Mouse (Mus musculus) midbrain, embryonic 10.5 days (tissue): ENCODE measurements around the gene Rbfox2. TPM values are rescaled to one million over a fixed set of nuclear protein-coding genes. Genes with fewer than 3 reads are reported as not detected.

ENCODE experiments used
- DNase-seq: peaks from one replicate; pipeline ENCODE4 v3.0.0-alpha.2; 2017; ENCODE audit warnings: low spot score
- H3K27ac ChIP-seq: fragments of 300-500 bp; sonication (generic); replicated peaks from 2 replicates; pipeline ENCODE4 v1.5.1; 2016; ENCODE audit warnings: mild to moderate bottlenecking
- H3K27me3 ChIP-seq: fragments of 300-500 bp; sonication (generic); 2 replicates; pipeline ENCODE4 v1.6.1; 2016; ENCODE audit warnings: low read depth, mild to moderate bottlenecking; ENCODE audit not compliant: poor library complexity, severe bottlenecking
- H3K36me3 ChIP-seq: fragments of 300-500 bp; sonication (generic); 2 replicates; pipeline ENCODE4 v1.6.1; 2016; ENCODE audit warnings: mild to moderate bottlenecking, moderate library complexity
- H3K4me1 ChIP-seq: fragments of 300-500 bp; sonication (generic); 2 replicates; pipeline ENCODE4 v1.6.1; 2016
- H3K4me3 ChIP-seq: fragments of 300-500 bp; sonication (generic); 2 replicates; pipeline ENCODE4 v1.5.1; 2016; ENCODE audit warnings: mild to moderate bottlenecking, moderate library complexity
- H3K9me3 ChIP-seq: fragments of 300-500 bp; sonication (generic); replicated peaks from 2 replicates; pipeline ENCODE4 v1.6.1; 2016; ENCODE audit warnings: mild to moderate bottlenecking
- WGBS: fragments of 180-500 bp; shearing (Covaris S2); methylation state at CpG from one replicate; pipeline ENCODE4 v1.1.7; 2016; 5-methylcytosine and 5-hydroxymethylcytosine counted together
- polyA plus RNA-seq: library from polyadenylated mRNA; unstranded; fragments of >200 nt; fragmentation: Nextera tagmentation; extraction: Ambion mirVana; gene quantifications from 2 replicates; pipeline ENCODE4 v1.2.1, GENCODE M21; 2016

The Rbfox2 gene
- polyA plus RNA-seq, 1 experiment from 2014 or later = 35.7 TPM

DNA sequence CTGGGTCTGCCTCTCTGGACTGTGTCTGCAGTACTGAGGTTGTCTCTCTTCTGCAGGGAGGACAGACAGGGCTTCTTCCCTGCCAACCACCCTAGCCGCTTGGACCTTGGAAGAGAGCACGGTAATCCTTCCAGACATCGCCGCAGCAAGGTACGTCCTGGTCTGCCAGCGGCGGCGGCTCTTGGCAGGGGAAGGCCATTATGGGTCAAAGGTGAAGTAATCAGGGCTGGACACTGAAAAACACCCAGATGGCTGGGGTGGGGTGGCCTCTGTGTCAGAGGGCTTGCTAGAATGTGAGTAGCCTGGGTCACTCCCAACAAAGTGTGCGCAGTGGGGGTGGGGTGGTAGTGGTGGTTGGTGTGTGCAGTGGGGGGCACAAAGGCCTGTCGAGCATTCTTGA is 261.2 kb downstream of the Rbfox2 start:
- Histone ChIP-seq H3K27ac (no peak overlapping the region; the same call in 1 of the 2 replicates), H3K27me3 (no peaks in the 10 kb centered on the region; the same call in 1 of the 2 replicates), H3K36me3 (no peaks in the 10 kb centered on the region), H3K4me3 (no peak overlapping the region), H3K4me1 (peaks cover 9% of the 10 kb centered on the region), H3K9me3 (no peaks in the 10 kb centered on the region)
- no peak for DNase-seq
- 89% methylated on average over 10 of the region's 10 CpGs for WGBS

DNA sequence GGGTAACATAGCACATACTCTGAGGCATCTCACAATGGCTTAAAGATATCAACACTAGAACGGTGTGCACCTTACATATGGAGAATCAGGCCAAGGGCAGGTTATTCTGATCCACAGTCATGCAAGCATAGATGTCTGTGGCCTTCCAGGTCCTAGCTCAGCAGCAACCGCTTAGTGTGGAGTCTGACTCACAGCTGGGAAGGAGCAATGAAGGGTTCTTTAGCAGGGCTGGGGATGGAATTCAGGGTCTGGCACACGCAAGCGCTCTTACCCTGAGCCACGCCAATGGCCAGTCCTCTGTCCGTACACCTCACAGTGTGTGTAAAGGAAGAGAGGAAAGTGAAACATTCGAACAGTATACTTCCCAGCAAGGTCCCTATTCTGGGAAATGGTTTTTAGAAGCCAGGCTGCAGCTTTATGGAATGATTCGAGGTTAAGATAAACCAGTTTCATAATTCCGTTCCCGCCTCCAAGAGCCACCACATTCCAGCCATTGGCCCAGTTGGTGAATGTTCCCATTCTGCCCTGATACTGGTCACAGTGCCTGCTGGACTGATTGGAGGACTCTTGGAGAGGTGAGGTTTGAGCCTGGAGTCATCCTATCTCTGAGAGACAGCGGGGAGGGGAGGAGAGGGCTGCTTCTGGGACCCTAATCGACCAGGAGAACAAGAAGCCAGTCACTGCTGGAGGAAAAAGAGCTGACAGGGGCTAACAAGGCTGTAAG is 262.0 kb downstream of the Rbfox2 start, which contains the start of gene Apol6:
Gene Apol6 (plus strand): TSS at position 133 of the 724 bp plus-strand sequence.
- WGBS = 88% methylated on average over 12 of the region's 12 CpGs
- Histone ChIP-seq H3K27ac (no peak within 1 kb of the TSS; the same call in 1 of the 2 replicates), H3K36me3 (no peaks in the 10 kb centered on the region)

DNA sequence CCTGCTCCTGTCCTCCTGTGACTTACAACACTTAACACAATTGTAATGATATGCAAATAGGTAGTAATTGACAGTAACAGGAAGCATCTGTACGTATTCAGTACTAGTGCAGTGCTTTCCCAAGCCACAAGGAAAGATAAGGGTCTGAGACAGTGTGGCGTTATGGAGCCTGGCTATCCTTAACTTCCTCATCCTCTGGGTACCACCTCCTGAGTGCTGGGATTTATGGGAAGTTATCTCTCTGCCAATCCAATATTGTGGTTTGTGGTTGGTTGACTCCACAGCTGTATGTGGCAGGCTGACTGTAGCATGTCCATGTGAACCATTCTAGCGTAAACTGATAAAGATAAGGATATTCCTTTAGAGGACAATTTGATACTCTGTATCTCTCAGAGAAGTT is 266.0 kb downstream of the Rbfox2 start:
- DNase-seq = no peak
- 88% methylated on average over 3 of the region's 3 CpGs for WGBS

More for the DNA sequence above, 262.0 kb downstream of the Rbfox2 start, which contains the start of gene Apol6:
- DNase-seq = no peak
- H3K27me3 ChIP-seq = no peaks in the 10 kb centered on the region; the same call in 1 of the 2 replicates
- H3K9me3 ChIP-seq = no peaks in the 10 kb centered on the region
- H3K4me3 ChIP-seq = no peak within 1 kb of the TSS
- H3K4me1 ChIP-seq = peaks cover 13% of the 10 kb centered on the region

GRCm38 (mm10) chr15:77039211-77039700 is 267.5 kb downstream of the Rbfox2 start:
- Histone ChIP-seq H3K27me3 (no peaks in the 10 kb centered on the region), H3K36me3 (no peaks in the 10 kb centered on the region), H3K9me3 (no peaks in the 10 kb centered on the region), H3K4me1 (peaks cover 23% of the 10 kb centered on the region), H3K27ac (no peak overlapping the region), H3K4me3 (no peak overlapping the region)
- no peak for DNase-seq
- 73% methylated on average over 9 of the region's 9 CpGs for WGBS

More for the DNA sequence above, 266.0 kb downstream of the Rbfox2 start:
- Histone ChIP-seq H3K27ac (no peak overlapping the region), H3K4me3 (no peak overlapping the region), H3K36me3 (no peaks in the 10 kb centered on the region), H3K27me3 (no peaks in the 10 kb centered on the region), H3K4me1 (peaks cover 27% of the 10 kb centered on the region), H3K9me3 (no peaks in the 10 kb centered on the region)

GRCm38 (mm10) chr15:77037278-77038161 is 269.3 kb downstream of the Rbfox2 start:
- no peak for DNase-seq
- Histone ChIP-seq H3K27ac (peak overlapping the region; percentile 80), H3K36me3 (no peaks in the 10 kb centered on the region), H3K9me3 (no peaks in the 10 kb centered on the region), H3K4me1 (peaks cover 23% of the 10 kb centered on the region), H3K27me3 (no peaks in the 10 kb centered on the region), H3K4me3 (no peak overlapping the region)
- WGBS = 61% methylated on average over 11 of the region's 11 CpGs

GRCm38 (mm10) chr15:77036989-77037277 is 269.9 kb downstream of the Rbfox2 start:
- no peak for DNase-seq
- H3K27me3 ChIP-seq = no peaks in the 10 kb centered on the region
- peak overlapping the region; percentile 80 for H3K27ac ChIP-seq
- no peak overlapping the region for H3K4me3 ChIP-seq
- peaks cover 23% of the 10 kb centered on the region for H3K4me1 ChIP-seq
- WGBS = 53% methylated on average over 2 of the region's 2 CpGs
- H3K9me3 ChIP-seq = no peaks in the 10 kb centered on the region
- no peaks in the 10 kb centered on the region for H3K36me3 ChIP-seq

- DNase-seq = no peak
- H3K27me3 ChIP-seq = no peaks in the 10 kb centered on the region
- 79% methylated on average over 11 of the region's 11 CpGs for WGBS
- peak overlapping the region; percentile 80 for H3K27ac ChIP-seq
- no peaks in the 10 kb centered on the region for H3K9me3 ChIP-seq
- H3K4me1 ChIP-seq = peaks cover 23% of the 10 kb centered on the region
- no peak overlapping the region for H3K4me3 ChIP-seq
- no peaks in the 10 kb centered on the region for H3K36me3 ChIP-seq
These were observed 270.4 kb downstream of the Rbfox2 start for GRCm38 (mm10) chr15:77036320-77036988.

DNA sequence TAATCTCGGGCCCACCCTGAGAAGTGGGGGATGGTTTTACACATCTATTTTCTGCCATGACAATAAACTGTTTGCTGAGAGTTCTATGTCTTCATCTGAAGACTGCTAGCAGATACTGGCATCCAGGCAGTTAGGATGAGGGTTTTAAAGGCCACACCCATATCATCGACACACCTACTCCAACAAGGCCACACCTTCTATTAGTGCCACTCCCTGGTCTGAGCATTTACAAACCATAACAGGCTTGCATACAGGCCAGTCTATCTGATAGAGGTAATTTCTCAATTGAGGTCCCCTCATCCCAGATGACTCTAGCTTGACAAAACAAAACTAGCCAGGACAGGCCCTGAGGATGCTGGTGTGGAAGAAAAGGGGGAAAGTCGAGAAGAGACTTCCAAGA is 271.2 kb downstream of the Rbfox2 start:
- peak overlapping the region; percentile 55; the same call in 1 of the 2 replicates for H3K27ac ChIP-seq
- no peaks in the 10 kb centered on the region for H3K27me3 ChIP-seq
- H3K4me3 ChIP-seq = no peak overlapping the region
- H3K4me1 ChIP-seq = peaks cover 23% of the 10 kb centered on the region
- H3K36me3 ChIP-seq = no peaks in the 10 kb centered on the region
- no peaks in the 10 kb centered on the region for H3K9me3 ChIP-seq
- 90% methylated on average over 3 of the region's 3 CpGs for WGBS
- DNase-seq = no peak

DNA sequence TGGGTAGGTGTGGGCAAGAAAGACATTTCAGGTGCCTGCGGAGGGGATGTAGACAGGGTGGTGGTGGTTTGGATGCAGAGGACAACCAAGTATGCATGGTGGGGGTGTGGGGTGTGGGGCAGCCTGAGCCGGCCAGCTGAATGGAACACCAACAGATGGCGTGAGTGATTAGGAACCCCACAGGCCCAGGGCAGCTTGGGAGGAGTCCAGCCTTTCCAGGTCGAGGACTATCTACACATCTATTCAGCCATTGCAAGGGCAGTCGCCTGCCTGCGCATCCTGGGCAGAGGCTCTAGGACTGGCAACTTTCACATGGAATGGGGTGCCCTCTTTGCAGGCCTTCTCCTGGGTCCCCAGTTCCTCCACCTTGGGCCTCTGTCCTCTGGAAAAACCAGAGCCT is 272.3 kb downstream of the Rbfox2 start:
- peaks cover 19% of the 10 kb centered on the region for H3K4me1 ChIP-seq
- H3K27me3 ChIP-seq = no peaks in the 10 kb centered on the region
- 82% methylated on average over 6 of the region's 6 CpGs for WGBS
- 0 out of 2 replicates have a peak overlapping the region, but pooled peaks have one; percentile 13 for H3K27ac ChIP-seq
- no peaks in the 10 kb centered on the region for H3K9me3 ChIP-seq
- DNase-seq = no peak
- no peak overlapping the region for H3K4me3 ChIP-seq
- no peaks in the 10 kb centered on the region for H3K36me3 ChIP-seq

- H3K27me3 ChIP-seq = no peaks in the 10 kb centered on the region
- H3K9me3 ChIP-seq = no peaks in the 10 kb centered on the region
- no peak overlapping the region for H3K27ac ChIP-seq
- no peaks in the 10 kb centered on the region for H3K36me3 ChIP-seq
- WGBS = 52% methylated on average over 3 of the region's 3 CpGs
- H3K4me1 ChIP-seq = peaks cover 9% of the 10 kb centered on the region
- no peak for DNase-seq
- no peak overlapping the region for H3K4me3 ChIP-seq
These were observed 275.5 kb downstream of the Rbfox2 start for GRCm38 (mm10) chr15:77031271-77031670.

- Histone ChIP-seq H3K9me3 (no peaks in the 10 kb centered on the region), H3K4me3 (no peak overlapping the region), H3K36me3 (no peaks in the 10 kb centered on the region), H3K27ac (no peak overlapping the region), H3K27me3 (no peaks in the 10 kb centered on the region), H3K4me1 (peaks cover 20% of the 10 kb centered on the region)
- WGBS = 36% methylated on average over 7 of the region's 7 CpGs
- peak; percentile 71 for DNase-seq
These were observed 277.3 kb downstream of the Rbfox2 start for GRCm38 (mm10) chr15:77029331-77029991.
